Mouse (Mus musculus) liver, embryonic 14.5 days (tissue): ENCODE measurements around the gene Fbxl18. TPM values are rescaled to one million over a fixed set of nuclear protein-coding genes. Genes with fewer than 3 reads are reported as not detected.
"Not testable (repeated sequence)": the region's sequence is repeated elsewhere in the genome, so short reads cannot be mapped to it uniquely, and the experiment has no call there.

Experiments used
- ATAC-seq: fragments of 200-750 bp; cut with Nextera tagmentation; 2 replicates; pipeline ENCODE4 v1.8.0; 2017; ENCODE audit warnings: moderate number of reproducible peaks, mild to moderate bottlenecking, moderate library complexity; ENCODE audit not compliant: insufficient read depth
- DNase-seq, 3 experiments: peaks; one replicate each; pipeline ENCODE4 v3.0.0-alpha.2; 2012 to 2013; ENCODE audit warnings: low read depth in 3 of 3, low spot score in 3 of 3
- H3K27ac ChIP-seq: fragments of 300-500 bp; sonication (generic); 2 replicates; pipeline ENCODE4 v1.5.1; 2014; ENCODE audit warnings: moderate library complexity, mild to moderate bottlenecking, control low read depth, inconsistent platforms
- H3K27me3 ChIP-seq: fragments of 300-500 bp; sonication (generic); 2 replicates; pipeline ENCODE4 v1.6.1; 2014; ENCODE audit warnings: mild to moderate bottlenecking, low read length, moderate library complexity; ENCODE audit not compliant: control insufficient read depth, insufficient read depth
- H3K36me3 ChIP-seq: fragments of 300-500 bp; sonication (generic); replicated peaks from 2 replicates; pipeline ENCODE4 v1.6.1; 2014; ENCODE audit warnings: low read depth; ENCODE audit not compliant: control insufficient read depth, insufficient read depth
- H3K4me1 ChIP-seq, 2 experiments: fragments of 200-500 bp in 1 of 2; fragments of 300-500 bp in 1 of 2; sonication (generic) in 1 of 2; replicated peaks; 2 replicates each; pipeline ENCODE4 v1.6.1; 2012 to 2014; ENCODE audit warnings: antibody characterized with exemption in 1 of 2, inconsistent platforms in 1 of 2, low read length in 1 of 2; ENCODE audit not compliant: control insufficient read depth in 2 of 2, insufficient read depth in 2 of 2
- H3K4me2 ChIP-seq: fragments of 300-500 bp; sonication (generic); 2 replicates; pipeline ENCODE4 v1.6.1; 2014; ENCODE audit warnings: low read depth, mild to moderate bottlenecking, control low read depth, moderate library complexity
- H3K4me3 ChIP-seq, 2 experiments: fragments of 200-500 bp in 1 of 2; fragments of 300-500 bp in 1 of 2; sonication (generic) in 1 of 2; 2 replicates each; pipeline ENCODE4 v1.5.1; 2012 to 2014; ENCODE audit warnings: low read depth in 2 of 2, low read length in 2 of 2, mild to moderate bottlenecking in 2 of 2, control low read depth in 1 of 2, inconsistent platforms in 1 of 2, moderate library complexity in 1 of 2; ENCODE audit not compliant: insufficient read depth in 1 of 2
- H3K9ac ChIP-seq: fragments of 300-500 bp; sonication (generic); replicated peaks from 2 replicates; pipeline ENCODE4 v1.6.1; 2014; ENCODE audit warnings: mild to moderate bottlenecking, control low read depth, moderate library complexity
- H3K9me3 ChIP-seq: fragments of 300-500 bp; sonication (generic); 2 replicates; pipeline ENCODE4 v1.6.1; 2016; ENCODE audit warnings: low read length, mixed read lengths; ENCODE audit not compliant: control insufficient read depth
- CTCF ChIP-seq: IDR thresholded peaks from 2 replicates; pipeline ENCODE4 v1.5.1; 2016; ENCODE audit warnings: antibody characterized with exemption, low read depth, control low read depth
- EP300 ChIP-seq: IDR thresholded peaks from 2 replicates; pipeline ENCODE4 v1.6.1; 2016; ENCODE audit warnings: antibody characterized with exemption, low read depth
- WGBS: fragments of 180-500 bp; shearing (Covaris S2); extraction: QIAGEN DNeasy Blood & Tissue Kit; methylation state at CpG from one replicate; pipeline ENCODE4 v1.1.7; 2014; ENCODE audit not compliant: insufficient replicate concordance; 5-methylcytosine and 5-hydroxymethylcytosine counted together
- polyA plus RNA-seq, 2 experiments: library from polyadenylated mRNA; depleted of rRNA in 1 of 2; stranded (reverse) in 1 of 2; unstranded in 1 of 2; fragments of >200 nt; fragmentation: Nextera tagmentation in 1 of 2; extraction: Ambion mirVana in 1 of 2; gene quantifications; 2 replicates each; pipeline versions ENCODE4 v1.2.1 to v1.2.3; 2012 to 2014

Gene Fbxl18
- polyA plus RNA-seq, 2 experiments, result 1.6 to 1.9 TPM

- ATAC-seq, result no peak
- WGBS, result 45% methylated on average over 8 of the region's 8 CpGs
These were observed 50.8 kb downstream of the Fbxl18 start for GRCm38 (mm10) chr5:142844467-142844866.

GRCm38 (mm10) chr5:142842137-142842642 is 53.0 kb downstream of the Fbxl18 start:
- no peak overlapping the region for H3K9ac ChIP-seq
- DNase-seq, result no peak
- 32% methylated on average over 7 of the region's 7 CpGs for WGBS
- H3K4me3 ChIP-seq, result no peak overlapping the region
- H3K4me2 ChIP-seq, result no peak overlapping the region
- no peak overlapping the region for H3K27ac ChIP-seq
- 0 out of 4 replicates have a peak, but pooled peaks cover 0 to 2% of the 10 kb centered on the region in 2 experiments for H3K4me1 ChIP-seq
- H3K36me3 ChIP-seq, result no peaks in the 10 kb centered on the region
- H3K9me3 ChIP-seq, result no peaks in the 10 kb centered on the region
- TF ChIP-seq CTCF (peak; percentile 60), EP300 (no peak)
- ATAC-seq, result no peak
- H3K27me3 ChIP-seq, result no peaks in the 10 kb centered on the region

More at GRCm38 (mm10) chr5:142844467-142844866, 50.8 kb downstream of the Fbxl18 start:
- Histone ChIP-seq H3K27ac (no peak overlapping the region), H3K9me3 (no peaks in the 10 kb centered on the region), H3K9ac (no peak overlapping the region), H3K36me3 (no peaks in the 10 kb centered on the region), H3K4me2 (no peak overlapping the region), H3K4me1 (0 out of 4 replicates have a peak, but pooled peaks cover 0 to 2% of the 10 kb centered on the region in 2 experiments), H3K27me3 (no peaks in the 10 kb centered on the region), H3K4me3 (no peak overlapping the region)
- DNase-seq, result no peak
- TF ChIP-seq CTCF, result peak; percentile 74
- TF ChIP-seq EP300, result no peak

- Histone ChIP-seq H3K36me3 (no peaks in the 10 kb centered on the region), H3K27ac (no peak overlapping the region), H3K27me3 (no peaks in the 10 kb centered on the region), H3K4me3 (no peak overlapping the region), H3K9ac (no peak overlapping the region), H3K4me2 (no peak overlapping the region), H3K9me3 (no peaks in the 10 kb centered on the region), H3K4me1 (0 out of 4 replicates have a peak, but pooled peaks cover 0 to 2% of the 10 kb centered on the region in 2 experiments)
- TF ChIP-seq EP300 (no peak), CTCF (no peak)
- ATAC-seq (no peak), DNase-seq (no peak)
- 59% methylated on average over 8 of the region's 8 CpGs for WGBS
These were observed 53.7 kb downstream of the Fbxl18 start for GRCm38 (mm10) chr5:142841372-142842136.

GRCm38 (mm10) chr5:142837427-142837826 is 57.8 kb downstream of the Fbxl18 start:
- H3K9me3 ChIP-seq, H3K4me1 ChIP-seq: not testable (repeated sequence)

GRCm38 (mm10) chr5:142836891-142837290 is 58.3 kb downstream of the Fbxl18 start:
- H3K27ac ChIP-seq, result no peak overlapping the region
- ATAC-seq (no peak), DNase-seq (no peak)
- 0 out of 4 replicates have a peak, but pooled peaks cover 0 to 2% of the 10 kb centered on the region in 2 experiments for H3K4me1 ChIP-seq
- peaks cover 3% of the 10 kb centered on the region; the same call in 1 of the 2 replicates for H3K9me3 ChIP-seq
- no peaks in the 10 kb centered on the region for H3K27me3 ChIP-seq
- no peak overlapping the region for H3K9ac ChIP-seq
- H3K4me2 ChIP-seq, result no peak overlapping the region
- TF ChIP-seq EP300 (no peak), CTCF (no peak)
- H3K4me3 ChIP-seq, result no peak overlapping the region
- 71% methylated on average over 6 of the region's 6 CpGs for WGBS
- H3K36me3 ChIP-seq, result no peaks in the 10 kb centered on the region

More at GRCm38 (mm10) chr5:142837427-142837826, 57.8 kb downstream of the Fbxl18 start:
- not testable (repeated sequence) for H3K4me3 ChIP-seq, H3K27ac ChIP-seq, H3K27me3 ChIP-seq, H3K9ac ChIP-seq, H3K36me3 ChIP-seq, ATAC-seq, H3K4me2 ChIP-seq, DNase-seq
- 80% methylated on average over 2 of the region's 2 CpGs for WGBS
